Mouse (Mus musculus) central nervous system, embryonic 14 days (tissue): ENCODE measurements around the gene Mucl1. TPM values are rescaled to one million over a fixed set of nuclear protein-coding genes. Genes with fewer than 3 reads are reported as not detected.

Source experiments
- polyA plus RNA-seq: library from polyadenylated mRNA; depleted of rRNA; stranded (reverse); fragments of >200 nt; gene quantifications from 2 replicates; pipeline ENCODE4 v1.2.3, GENCODE M21; 2012; rRNA removed

Mucl1 gene
- polyA plus RNA-seq, result not detected in 2 replicates

GRCm38 (mm10) chr15:103755369-103755768 lies at the start of gene Mucl1:
TSS of gene Mucl1 (minus strand) at chr15:103755469.

Other genes with a start within 250 kb of the Mucl1 start
- gene Ppp1r1a, start 217.5 kb downstream of the Mucl1 start, polyA plus RNA-seq, result 59.3 and 66.2 TPM in 2 replicates
- 0.09 TPM in 1 of 2 replicates, not detected in the other for gene Glycam1, start 190.4 kb downstream of the Mucl1 start, polyA plus RNA-seq
- gene Mucl2, start 143.8 kb upstream of the Mucl1 start, polyA plus RNA-seq, result not detected in 2 replicates